In the genomic region with DNA sequence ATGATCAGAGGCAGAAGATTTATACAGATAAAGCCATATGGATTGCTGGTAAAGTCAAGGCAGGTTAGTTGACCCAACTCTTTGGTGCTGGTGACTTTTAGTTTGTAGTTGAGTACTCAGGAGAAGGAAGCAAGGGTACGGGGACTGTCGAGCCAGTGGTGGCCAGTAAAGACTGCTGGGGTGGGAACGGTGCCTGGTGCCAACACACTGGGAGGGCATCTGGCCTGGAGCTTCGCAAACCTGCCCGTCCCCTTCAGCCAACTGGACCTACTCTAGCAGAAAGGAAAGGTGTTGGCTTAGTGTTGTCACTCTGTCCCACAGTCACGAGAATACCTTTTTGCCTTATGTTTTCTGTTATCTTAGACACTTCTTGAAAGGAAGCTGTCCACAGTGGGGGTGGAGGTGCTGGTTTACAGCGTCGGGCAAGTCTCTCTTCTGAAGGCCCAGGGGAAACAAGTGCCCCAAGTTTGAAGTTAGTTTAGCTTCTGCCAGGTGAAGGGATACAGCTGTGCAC, we compare ENCODE assay signal across 21 mouse cellular contexts. TPM values are rescaled to one million over a fixed set of nuclear protein-coding genes. Genes with fewer than 3 reads are reported as not detected.
DNase-seq lines count a peak whose midpoint lies in the region; ATAC-seq and TF ChIP-seq lines count a peak whose summit lies in the region.
"Had no signal": no experiment of that assay in that cellular context is flagged by ENCODE, and none has a peak within 500 bp of the region (broad histone marks: within the 10 kb centered on the region; RNA-seq: fewer than 3 reads in every experiment).

No protein-coding gene starts in this region.

- H3K4me2 ChIP-seq in myocyte (ENCODE audit: low read depth) = no peak overlapping the region
- H3K4me2 ChIP-seq in hindbrain, embryonic 14.5 days (replicated peaks) = no peak overlapping the region
- H3K4me2 ChIP-seq in liver, postnatal 0 days (ENCODE audit: low read depth, low read length) = no peak overlapping the region
- H3K4me2 ChIP-seq: embryonic facial prominence, embryonic 13.5 days; forebrain, embryonic 12.5 days; forebrain, embryonic 15.5 days; heart, embryonic 11.5 days; hindbrain, embryonic 13.5 days had no signal

- no peak overlapping the region for H3ac ChIP-seq in myocyte (ENCODE audit: control insufficient read depth, insufficient read length)

- peaks cover 7% of the 10 kb centered on the region for H3K79me2 ChIP-seq in myocyte (ENCODE audit: control insufficient read depth, insufficient read depth)

- no peak for TF ChIP-seq POLR2A in cerebellum, adult 2 months (IDR thresholded peaks at IDR 0.05; ENCODE audit: borderline replicate concordance, insufficient read depth, low read length)
- TF ChIP-seq POLR2A in myocyte (IDR thresholded peaks at IDR 0.05; ENCODE audit: insufficient read length, low read depth) = peak; percentile 40

- WGBS in cerebellum, adult 2 months = 30% methylated on average over 8 of the region's 8 CpGs
- WGBS in hindbrain, embryonic 14.5 days = 91% methylated on average over 8 of the region's 8 CpGs
- WGBS in liver, postnatal 0 days (ENCODE audit: insufficient replicate concordance) = 81% methylated on average over 8 of the region's 8 CpGs

- no peaks in the 10 kb centered on the region for H3K9me3 ChIP-seq in hindbrain, embryonic 14.5 days (ENCODE audit: control insufficient read depth, low read length)
- H3K9me3 ChIP-seq in liver, postnatal 0 days (ENCODE audit: low read length) = no peaks in the 10 kb centered on the region
- H3K9me3 ChIP-seq: embryonic facial prominence, embryonic 10.5 days; embryonic facial prominence, embryonic 13.5 days; forebrain, embryonic 12.5 days; forebrain, embryonic 15.5 days; hindbrain, embryonic 10.5 days; hindbrain, embryonic 13.5 days had no signal

- peaks cover 33% of the 10 kb centered on the region for H3K4me1 ChIP-seq in cerebellum, adult 2 months (ENCODE audit: control insufficient read depth, insufficient read depth, low read length)
- H3K4me1 ChIP-seq in hindbrain, embryonic 14.5 days (replicated peaks; ENCODE audit: control insufficient read depth, insufficient read depth, low read length) = no peaks in the 10 kb centered on the region
- H3K4me1 ChIP-seq in liver, postnatal 0 days (ENCODE audit: insufficient read depth) = peaks cover 4% of the 10 kb centered on the region
- H3K4me1 ChIP-seq: embryonic facial prominence, embryonic 10.5 days; forebrain, embryonic 12.5 days; forebrain, embryonic 15.5 days; hindbrain, embryonic 13.5 days had no signal

- H3K27me3 ChIP-seq in cerebellum, adult 2 months (ENCODE audit: control insufficient read depth, insufficient read depth, low read length) = no peaks in the 10 kb centered on the region
- H3K27me3 ChIP-seq in myocyte (ENCODE audit: control insufficient read depth, insufficient read depth, insufficient read length) = no peaks in the 10 kb centered on the region
- H3K27me3 ChIP-seq in hindbrain, embryonic 14.5 days (ENCODE audit: control insufficient read depth, insufficient read depth, low read length) = no peaks in the 10 kb centered on the region
- no peaks in the 10 kb centered on the region for H3K27me3 ChIP-seq in liver, postnatal 0 days (ENCODE audit: insufficient read depth, low read length)
- H3K27me3 ChIP-seq: embryonic facial prominence, embryonic 13.5 days; forebrain, embryonic 12.5 days; forebrain, embryonic 15.5 days; hindbrain, embryonic 13.5 days; Patski had no signal

- H3K27ac ChIP-seq in cerebellum, adult 2 months (ENCODE audit: insufficient read depth, low read length) = no peak overlapping the region
- H3K27ac ChIP-seq in hindbrain, embryonic 14.5 days = no peak overlapping the region
- H3K27ac ChIP-seq in liver, postnatal 0 days (ENCODE audit: low read depth) = no peak overlapping the region
- H3K27ac ChIP-seq: embryonic facial prominence, embryonic 10.5 days; embryonic facial prominence, embryonic 13.5 days; forebrain, embryonic 12.5 days; forebrain, embryonic 15.5 days; hindbrain, embryonic 10.5 days; hindbrain, embryonic 13.5 days; hindbrain, postnatal 0 days had no signal

- peak; percentile 17 to 27 for DNase-seq in cerebellum, adult 2 months
- DNase-seq in cerebellum, postnatal 4 days (ENCODE audit: low spot score in 2 of 2) = no peak
- DNase-seq in testis, postnatal 10 days (ENCODE audit: low spot score) = peak; percentile 38
- DNase-seq in testis, postnatal 14 days (ENCODE audit: low spot score) = no peak
- peak; percentile 35 for DNase-seq in cerebellum, adult 9-10 months
- DNase-seq in hindbrain, embryonic 14.5 days (ENCODE audit: low spot score) = no peak
- no peak for DNase-seq in liver, postnatal 0 days
- DNase-seq: gastrocnemius, postnatal 10 days had no signal

- TF ChIP-seq CTCF in cerebellum, adult 2 months (IDR thresholded peaks at IDR 0.05; ENCODE audit: borderline replicate concordance, insufficient read depth, low read depth, low read length) = no peak
- no peak for TF ChIP-seq CTCF in liver, postnatal 0 days (IDR thresholded peaks at IDR 0.05; ENCODE audit: low read depth)

- TF ChIP-seq EP300 in liver, postnatal 0 days (IDR thresholded peaks at IDR 0.05; ENCODE audit: low read depth) = no peak

- no peak for ATAC-seq in hindbrain, embryonic 14.5 days (ENCODE audit: low FRiP score)
- ATAC-seq in liver, postnatal 0 days = no peak
- ATAC-seq: CD4-positive, CD25-positive, alpha-beta regulatory T cell, adult 4 months; forebrain, embryonic 15.5 days; inflammation-experienced regulatory T-cells, adult 6 months; Patski had no signal

- H3K36me3 ChIP-seq in myocyte (ENCODE audit: control insufficient read depth, insufficient read depth) = peaks cover 69% of the 10 kb centered on the region
- H3K36me3 ChIP-seq in hindbrain, embryonic 14.5 days (replicated peaks; ENCODE audit: control insufficient read depth, insufficient read depth) = peaks cover 97% of the 10 kb centered on the region
- H3K36me3 ChIP-seq in liver, postnatal 0 days (replicated peaks; ENCODE audit: insufficient read depth, low read length) = peaks cover 83% of the 10 kb centered on the region

- H3K9ac ChIP-seq in hindbrain, embryonic 14.5 days = no peak overlapping the region
- no peak overlapping the region for H3K9ac ChIP-seq in liver, postnatal 0 days (replicated peaks)
- H3K9ac ChIP-seq: embryonic facial prominence, embryonic 13.5 days; forebrain, embryonic 12.5 days; forebrain, embryonic 15.5 days; hindbrain, embryonic 13.5 days had no signal

- H3K4me3 ChIP-seq in cerebellum, adult 2 months (replicated peaks; ENCODE audit: insufficient read depth, low read depth, low read length) = no peak overlapping the region
- H3K4me3 ChIP-seq in myocyte = no peak overlapping the region
- H3K4me3 ChIP-seq in hindbrain, embryonic 14.5 days (replicated peaks; ENCODE audit: low read length) = no peak overlapping the region
- H3K4me3 ChIP-seq in liver, postnatal 0 days (ENCODE audit: low read depth, low read length) = no peak overlapping the region
- H3K4me3 ChIP-seq: embryonic facial prominence, embryonic 10.5 days; embryonic facial prominence, embryonic 13.5 days; erythroblast, embryonic 14.5 days; forebrain, embryonic 12.5 days; forebrain, embryonic 15.5 days; hindbrain, embryonic 10.5 days; hindbrain, embryonic 13.5 days had no signal

TF ChIP-seq in myocyte, 11 proteins besides CTCF, POLR2A, EP300 and RAD21:
- TF ChIP-seq TCF3 (IDR thresholded peaks at IDR 0.05; ENCODE audit: insufficient read length, low read depth) (no peak), POLR2AphosphoS2 (IDR thresholded peaks at IDR 0.05; ENCODE audit: insufficient read length, low read depth) (peak; percentile 89)

RNA-seq across cellular contexts. Expression of a gene that starts 21.5 kb away (rescaled TPM):
- 30.8 and 31.7 TPM in 2 replicates for polyA plus RNA-seq in cerebellum, adult 2 months (2012; rRNA removed)
- 37.4 TPM for polyA plus RNA-seq in myocyte (2012; fragmentation: generic; extraction: Trizol)
- 8.8 and 9.1 TPM in 2 replicates for polyA plus RNA-seq in hindbrain, embryonic 14.5 days (2014; fragmentation: Nextera tagmentation; extraction: Ambion mirVana)
- polyA plus RNA-seq in liver, postnatal 0 days (2015; fragmentation: Nextera tagmentation; extraction: Ambion mirVana) = 9.0 and 9.1 TPM in 2 replicates

RNA-seq across cellular contexts. Expression of a gene that starts 32.9 kb away (rescaled TPM):
- 17.6 and 19.0 TPM in 2 replicates for polyA plus RNA-seq in cerebellum, adult 2 months (2012; rRNA removed)
- polyA plus RNA-seq in myocyte (2012; fragmentation: generic; extraction: Trizol) = 9.8 TPM
- polyA plus RNA-seq in hindbrain, embryonic 14.5 days (2014; fragmentation: Nextera tagmentation; extraction: Ambion mirVana) = 28.7 and 32.3 TPM in 2 replicates
- 4.8 and 5.7 TPM in 2 replicates for polyA plus RNA-seq in liver, postnatal 0 days (2015; fragmentation: Nextera tagmentation; extraction: Ambion mirVana)

Comparison
In these comparisons a context has a peak if more than half of its experiments do, and no peak if none do; other contexts are left out.
1. DNase-seq: peak in cerebellum, adult 2 months (2 of 2), testis, postnatal 10 days (single experiment) and cerebellum, adult 9-10 months (single experiment); none in cerebellum, postnatal 4 days (0 of 2), testis, postnatal 14 days (single experiment), hindbrain, embryonic 14.5 days (single experiment) and liver, postnatal 0 days (single experiment).